Mouse (Mus musculus) cortical plate, adult 2 months (tissue): Measurements from ENCODE around the gene Disp1.

Experiments used
- CTCF ChIP-seq: fragments of 200-500 bp; IDR thresholded peaks from 2 replicates; pipeline ENCODE4 v1.5.1; 2011; ENCODE audit warnings: mild to moderate bottlenecking, control low read depth, low read length; ENCODE audit not compliant: insufficient read depth; ENCODE audit errors: extremely low read depth
- POLR2A ChIP-seq: fragments of 200-500 bp; IDR thresholded peaks from 2 replicates; pipeline ENCODE4 v1.6.1; 2011; ENCODE audit warnings: mild to moderate bottlenecking, low read length, control low read depth; ENCODE audit not compliant: insufficient read depth; ENCODE audit errors: extremely low read depth

- no peak for TF ChIP-seq POLR2A
- no peak for TF ChIP-seq CTCF
These were observed 37.8 kb downstream of the Disp1 start for GRCm38 (mm10) chr1:183183565-183183964.
